Mouse (Mus musculus) C2C12 (cell line): ENCODE measurements around the gene Klhdc10.

Experiments
- CTCF ChIP-seq: IDR thresholded peaks from one replicate; pipeline ENCODE4 v1.5.1; 2011; ENCODE audit not compliant: control insufficient read depth, insufficient read depth, insufficient read length
- MYOD1 ChIP-seq: IDR thresholded peaks from one replicate; pipeline ENCODE4 v1.6.1; 2011; ENCODE audit warnings: low read depth; ENCODE audit not compliant: control insufficient read depth, insufficient read length
- MYOG ChIP-seq: IDR thresholded peaks from one replicate; pipeline ENCODE4 v1.6.1; 2011; ENCODE audit not compliant: control insufficient read depth, insufficient read length; ENCODE audit errors: extremely low read depth

- TF ChIP-seq CTCF (no peak), MYOG (no peak), MYOD1 (no peak)
Measured at GRCm38 (mm10) chr6:30471706-30472105, 70.0 kb downstream of the Klhdc10 start.
